Mouse (Mus musculus) B cell, adult 2 months (primary cell): Measurements from ENCODE around the gene Pyroxd1.
"Not testable (repeated sequence)": the region's sequence is repeated elsewhere in the genome, so short reads cannot be mapped to it uniquely, and the experiment has no call there.

Source experiments
- DNase-seq, 2 experiments: peaks; one replicate each; pipeline ENCODE4 v3.0.0; 2022

Pyroxd1 gene

DNA sequence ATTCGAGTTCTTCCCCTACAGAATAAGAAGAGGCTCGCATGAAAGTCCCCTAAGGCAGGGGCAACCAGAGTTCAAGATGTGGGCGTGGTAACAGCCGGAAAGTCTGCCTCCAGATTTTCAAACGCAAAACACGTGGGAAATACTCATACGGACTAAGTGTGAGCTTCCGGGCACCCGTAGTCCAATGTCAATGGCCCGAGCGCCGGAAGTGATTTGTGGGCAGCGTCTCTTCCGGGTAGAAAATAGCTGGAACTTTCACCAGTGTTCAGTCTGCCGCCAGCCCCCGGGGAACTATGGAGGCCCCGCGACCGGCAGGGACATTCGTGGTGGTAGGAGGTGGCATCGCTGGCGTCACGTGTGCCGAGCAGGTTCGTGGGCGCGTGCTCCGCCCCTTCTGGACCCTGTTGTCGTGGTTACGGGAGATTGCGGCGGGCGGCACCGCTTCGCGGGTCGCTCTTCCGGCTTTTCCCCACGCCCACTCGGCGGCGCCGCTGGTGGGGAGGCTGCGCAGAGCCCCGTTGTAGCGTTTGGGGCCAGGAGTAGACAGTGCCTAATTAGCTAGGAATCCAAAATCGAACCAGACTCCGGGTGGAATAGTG is at the start of gene Pyroxd1:
TSS of gene Pyroxd1 (plus strand) at position 215 of the 599 bp plus-strand sequence.
- DNase-seq: peak; percentile 85 to 86

DNA sequence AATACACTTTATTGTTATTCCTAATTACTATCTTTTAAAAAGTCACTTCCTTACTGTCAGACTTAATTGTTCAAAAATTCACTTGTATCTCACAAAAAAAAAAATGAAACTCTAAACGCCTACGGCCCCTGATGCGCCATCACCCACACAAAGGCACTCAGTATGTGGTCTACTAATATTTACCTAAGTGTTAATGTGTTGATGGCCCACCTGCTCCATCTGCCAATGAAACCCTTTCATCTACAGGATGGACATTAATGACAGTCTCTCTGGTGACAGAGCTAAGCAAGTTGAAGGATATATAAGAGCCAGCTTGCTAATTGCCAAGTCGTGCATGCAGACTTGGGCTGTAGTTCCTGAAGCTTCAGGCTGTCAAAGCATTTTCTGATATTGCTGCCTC is 47.4 kb upstream of the Pyroxd1 start, which contains the start of gene Iapp:
TSS of gene Iapp (plus strand) at position 326 of the 400 bp plus-strand sequence.
- no peak for DNase-seq

DNA sequence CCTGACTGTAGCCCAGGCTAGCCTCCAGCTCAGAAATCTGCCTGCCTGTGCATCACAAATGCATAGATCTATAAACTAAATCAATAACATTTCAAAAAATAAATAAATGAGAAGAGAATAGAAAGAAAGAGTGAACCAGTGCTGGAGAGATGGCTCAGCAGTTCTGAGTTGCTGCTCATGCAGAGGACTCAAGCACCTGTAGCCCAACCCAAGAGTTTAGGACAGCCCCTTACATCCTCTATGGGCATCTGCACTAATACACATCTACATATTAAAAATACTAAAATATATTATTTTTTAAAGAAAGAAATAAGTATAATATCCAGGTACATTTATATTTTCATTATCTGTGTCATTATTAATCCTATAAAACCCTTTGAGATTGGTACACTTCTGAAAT is 40.4 kb upstream of the Pyroxd1 start:
- DNase-seq: no peak

DNA sequence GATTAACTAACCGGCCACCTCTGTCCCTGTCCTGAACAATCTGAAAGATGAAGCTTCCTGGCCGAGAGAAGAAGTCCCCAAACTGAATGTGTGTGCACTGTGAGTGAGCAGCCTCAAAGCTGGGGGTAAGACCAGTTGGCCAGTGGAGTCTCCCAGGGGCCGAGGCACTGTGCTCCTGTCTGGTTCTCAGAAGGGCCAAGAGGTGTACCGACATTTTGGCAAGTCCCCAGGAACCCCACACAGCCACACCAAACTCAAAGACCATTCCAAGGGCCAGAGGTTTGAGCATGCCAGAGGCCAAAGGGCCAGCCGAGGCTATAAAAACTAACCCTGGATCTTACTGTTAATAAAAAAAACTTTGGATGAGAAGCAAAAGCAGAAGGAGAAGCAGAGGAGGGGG is 31.2 kb upstream of the Pyroxd1 start:
- DNase-seq: no peak

DNA sequence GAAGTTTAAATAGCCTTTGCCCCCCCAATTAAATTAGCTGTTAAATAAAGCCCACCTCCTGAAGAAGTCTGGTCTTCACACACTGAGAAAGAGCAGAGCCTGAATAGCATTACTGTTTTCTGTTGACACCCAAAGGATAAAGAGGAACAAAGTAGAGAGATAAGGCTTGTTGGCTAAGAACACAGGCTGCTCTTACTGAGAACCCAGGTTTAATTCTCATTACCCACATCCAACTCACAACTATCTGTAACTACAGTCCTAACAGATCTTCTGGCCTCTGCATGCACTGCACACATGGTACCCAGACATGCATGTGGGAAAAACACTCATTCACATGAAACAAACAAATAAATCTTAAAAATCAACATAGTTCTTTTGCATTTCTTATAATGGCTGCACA is 28.3 kb upstream of the Pyroxd1 start:
- no peak for DNase-seq

DNA sequence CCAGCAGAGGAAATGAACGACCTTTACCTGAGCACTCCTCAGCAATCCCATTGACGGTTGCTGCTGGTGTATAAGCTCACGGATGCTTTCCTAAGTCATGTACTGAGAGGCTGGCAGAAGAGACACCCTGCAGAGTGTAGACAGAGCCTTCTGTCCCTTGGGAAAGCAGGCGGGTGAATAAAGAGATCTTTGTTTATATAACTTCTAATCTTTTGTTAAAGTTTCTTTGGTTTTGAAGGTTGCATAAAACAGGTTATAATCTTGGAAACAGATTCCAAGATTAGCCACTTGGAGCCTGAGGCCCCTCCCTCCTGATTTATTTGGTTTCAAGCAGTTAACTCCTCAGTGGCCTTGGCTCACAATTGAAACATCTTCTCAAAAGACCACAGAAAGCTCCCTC is 22.6 kb upstream of the Pyroxd1 start, which contains the start of gene Slco1a5:
TSS of gene Slco1a5 (minus strand) at position 101 of the 400 bp plus-strand sequence.
- DNase-seq: no peak

DNA sequence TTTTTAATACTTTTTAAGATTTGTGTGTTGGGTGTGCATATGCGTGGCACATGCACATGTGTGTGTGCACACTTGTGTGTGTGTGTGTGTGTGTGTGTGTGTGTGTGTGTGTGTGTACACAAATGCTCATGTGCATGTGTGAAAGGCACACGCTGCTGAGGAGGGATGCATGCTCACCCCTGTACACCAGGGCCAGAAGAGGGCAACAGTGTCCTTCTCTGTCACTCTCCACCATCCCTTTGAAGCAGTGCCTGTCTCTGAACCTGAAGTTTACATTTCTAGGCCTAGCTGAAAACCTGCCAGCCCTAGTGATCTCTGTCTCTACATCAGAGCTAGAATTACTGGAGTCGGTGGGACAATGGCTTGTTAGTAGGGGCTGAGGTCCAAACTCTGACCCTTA is 18.9 kb upstream of the Pyroxd1 start:
- DNase-seq: no peak

DNA sequence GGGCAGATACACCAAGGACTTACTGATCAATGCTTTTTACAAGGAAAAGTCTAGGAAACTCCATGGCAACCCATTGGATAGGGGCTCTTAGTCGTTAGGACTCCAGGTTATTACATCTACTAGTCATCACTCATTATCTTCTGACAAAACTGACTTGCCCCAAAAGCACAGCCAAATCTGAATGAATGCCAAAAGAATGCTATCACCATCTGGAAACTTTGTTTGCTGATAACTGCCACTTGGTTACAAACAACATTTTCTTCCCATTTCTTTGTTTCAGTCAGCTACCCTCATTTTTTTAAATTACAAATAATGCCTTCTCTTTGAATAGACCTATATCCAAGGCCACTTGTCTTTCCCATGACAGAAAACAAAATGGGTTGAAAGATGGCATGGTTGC is 16.3 kb upstream of the Pyroxd1 start:
- DNase-seq: no peak

DNA sequence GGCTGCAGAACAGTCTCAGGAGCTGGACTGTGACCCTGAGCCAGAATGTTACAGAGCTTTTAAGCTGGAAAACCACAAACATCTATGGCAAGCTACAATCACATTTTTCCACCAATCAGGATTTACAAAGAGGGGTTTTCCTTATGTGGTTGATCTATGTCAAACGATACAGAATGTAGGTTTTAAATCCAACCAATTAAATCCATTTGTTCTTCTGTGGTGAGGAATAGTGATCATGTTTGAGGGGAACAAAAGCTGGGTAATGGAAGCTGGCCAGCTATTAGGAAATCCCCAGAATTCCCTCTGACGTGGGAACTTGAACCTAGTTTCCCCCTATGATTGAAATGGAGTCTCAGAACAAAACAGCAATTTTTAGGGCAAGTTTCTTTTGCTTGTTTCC is 6.5 kb upstream of the Pyroxd1 start:
- DNase-seq: no peak

DNA sequence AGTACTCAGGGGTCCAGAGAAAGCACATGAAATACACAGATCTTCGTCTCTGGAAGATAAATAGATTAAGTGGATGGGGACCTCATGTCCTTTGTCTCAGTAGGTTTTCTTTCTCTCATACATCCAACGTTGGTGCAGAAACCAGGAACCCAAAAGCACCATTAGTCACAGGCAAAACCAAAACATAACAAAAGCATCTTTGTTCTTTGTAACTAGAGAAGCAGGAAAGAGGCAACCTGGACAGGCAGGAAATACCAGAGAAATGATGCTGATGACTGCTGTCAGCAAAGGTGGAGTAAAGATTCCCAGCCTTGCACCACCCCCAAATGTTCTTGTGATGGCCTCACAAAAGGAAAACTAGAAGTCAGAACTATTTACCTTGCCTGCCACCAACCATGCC is 5.9 kb upstream of the Pyroxd1 start:
- DNase-seq: no peak

DNA sequence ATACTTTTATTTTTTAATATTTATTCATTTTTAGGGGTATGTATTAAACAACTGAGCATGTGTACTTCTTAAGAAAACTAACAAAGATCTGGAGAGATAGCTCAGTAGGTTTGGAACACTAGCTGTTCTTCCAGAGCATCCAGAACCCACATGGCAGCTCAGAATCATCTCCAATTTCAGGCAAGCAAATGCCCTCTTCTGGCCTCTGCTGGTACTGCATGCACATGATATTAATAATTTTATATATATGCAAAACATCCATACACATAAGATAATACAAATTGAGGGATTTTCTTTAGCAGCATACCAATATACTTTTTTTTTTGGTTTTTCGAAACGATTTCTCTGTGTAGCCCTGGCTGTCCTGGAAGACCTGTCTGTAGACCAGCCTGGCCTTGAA is 1.9 kb upstream of the Pyroxd1 start:
- peak; percentile 71 to 74 for DNase-seq

DNA sequence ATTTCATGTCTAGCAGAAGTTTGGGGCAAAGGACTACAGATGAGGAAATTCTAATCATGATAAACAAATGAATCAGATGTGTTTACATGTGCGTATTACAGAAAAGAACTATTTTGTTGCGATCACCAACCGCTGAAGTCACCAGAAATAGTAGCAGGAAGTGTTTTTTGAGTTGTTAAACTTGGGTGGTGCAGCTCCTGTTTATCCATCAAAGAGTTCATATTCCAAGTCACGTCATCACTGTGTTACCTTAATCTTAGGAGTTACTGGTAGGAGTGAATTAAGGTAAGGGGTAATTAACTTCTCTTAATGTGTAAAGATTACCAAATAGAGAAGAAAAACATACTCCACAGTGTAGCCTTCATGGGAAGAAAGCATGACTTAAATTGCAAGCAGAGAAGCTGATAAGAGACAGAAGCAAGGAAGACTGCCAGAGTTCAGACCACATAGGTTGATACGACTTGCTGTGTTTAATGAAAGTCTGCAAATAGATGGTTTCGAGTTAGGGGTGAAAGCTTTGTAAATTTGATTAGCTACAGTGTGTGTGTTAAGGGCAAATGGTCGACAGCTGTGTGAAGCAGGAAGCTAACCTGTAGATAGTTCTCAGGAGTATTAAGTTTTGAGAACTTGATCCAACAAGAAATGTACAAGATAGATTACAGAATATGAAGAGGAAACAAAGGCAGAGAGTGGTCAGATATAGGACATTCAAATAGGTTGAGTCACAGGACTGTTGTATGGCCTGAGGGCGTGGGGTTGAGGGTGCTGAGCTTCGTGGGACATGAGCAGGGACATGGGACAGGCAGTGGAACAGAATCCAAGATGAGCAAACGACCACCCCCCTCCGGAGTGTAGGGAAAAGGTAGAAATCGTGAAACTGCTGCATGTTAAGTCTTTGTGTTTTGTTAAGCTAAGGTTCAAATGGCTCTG is 992 bp downstream of the Pyroxd1 start:
- no peak for DNase-seq

DNA sequence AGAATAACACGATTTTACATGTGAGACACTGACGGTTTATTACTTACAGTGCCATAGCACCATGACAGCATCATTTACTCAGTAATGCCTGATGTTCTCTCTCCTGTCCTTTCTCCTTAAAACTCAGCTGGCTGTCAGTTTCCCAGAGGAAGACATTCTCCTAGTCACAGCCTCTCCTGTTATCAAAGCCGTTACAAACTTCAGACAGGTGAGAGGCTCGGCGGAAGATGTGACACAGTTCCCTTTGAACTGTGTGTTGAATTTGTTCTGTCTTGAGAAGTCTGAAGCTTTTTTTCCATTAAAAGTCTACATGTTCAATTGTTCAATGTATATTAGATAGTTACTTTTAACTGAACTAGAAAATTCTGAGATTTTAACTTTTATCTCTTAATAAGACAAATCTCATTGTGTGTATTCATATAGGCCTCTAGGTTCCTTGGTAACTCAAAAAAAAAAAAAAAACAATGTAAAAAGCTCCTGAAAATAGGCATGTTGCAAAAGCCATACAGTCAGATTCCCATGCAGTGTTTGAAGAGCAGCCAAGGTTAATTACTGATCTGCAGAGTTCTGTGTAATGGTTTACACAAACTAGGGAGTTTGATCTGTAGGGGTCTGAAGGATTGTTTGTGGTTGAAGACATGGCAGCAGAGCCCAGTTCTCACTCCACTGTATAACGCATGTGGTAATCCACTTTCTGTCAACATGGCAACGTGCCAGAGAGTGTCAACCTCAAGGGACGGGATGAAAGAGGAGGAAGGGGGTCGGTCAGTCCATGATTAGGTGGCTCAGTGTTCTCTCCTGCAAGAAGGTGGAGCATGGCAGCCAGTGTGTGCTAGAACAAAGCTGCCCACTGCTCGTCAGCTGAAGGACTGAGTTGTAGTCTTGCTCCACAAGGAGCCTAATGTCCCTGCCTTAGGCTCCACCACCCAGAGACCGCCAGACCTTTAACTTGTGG is 2.3 kb downstream of the Pyroxd1 start:
- DNase-seq: no peak

DNA sequence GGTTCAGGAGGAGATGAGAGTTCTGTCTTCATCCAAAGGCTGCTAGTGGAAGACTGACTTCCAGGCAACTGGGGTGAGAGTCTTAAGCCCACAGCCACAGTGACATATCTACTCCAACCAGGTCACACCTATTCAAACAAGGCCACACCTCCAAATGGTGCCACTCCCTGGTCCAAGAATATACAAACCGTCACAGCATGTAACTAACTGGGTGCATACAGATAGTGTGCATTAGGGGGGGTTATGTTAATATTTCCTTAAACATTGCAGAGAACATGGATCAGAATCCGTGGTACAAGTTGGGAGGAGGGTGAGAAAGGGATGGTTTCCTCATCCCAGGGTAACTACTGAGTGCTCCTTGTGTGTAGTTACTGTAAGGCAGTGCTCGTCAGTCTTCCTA is 6.6 kb downstream of the Pyroxd1 start:
- DNase-seq: not testable (repeated sequence)

DNA sequence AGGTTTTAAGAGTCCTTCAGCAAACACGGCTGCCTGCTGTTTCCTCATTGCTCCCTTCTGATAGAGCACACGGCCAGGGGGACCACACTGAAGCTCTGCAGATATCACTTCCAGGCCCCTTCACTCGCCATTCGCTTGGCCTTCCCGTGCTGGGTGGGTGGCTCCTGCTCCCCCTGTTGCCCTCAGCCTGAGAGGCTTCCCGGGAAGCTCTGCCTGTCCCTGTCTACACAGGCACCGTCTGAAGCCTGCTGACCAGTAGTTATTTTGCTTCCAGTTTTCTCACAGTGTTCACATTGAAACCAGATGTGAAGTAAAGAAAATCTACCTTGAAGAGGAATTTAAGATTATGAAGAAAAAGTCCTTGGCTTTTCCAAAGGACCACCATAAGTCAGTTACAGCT is 11.7 kb downstream of the Pyroxd1 start:
- no peak for DNase-seq

DNA sequence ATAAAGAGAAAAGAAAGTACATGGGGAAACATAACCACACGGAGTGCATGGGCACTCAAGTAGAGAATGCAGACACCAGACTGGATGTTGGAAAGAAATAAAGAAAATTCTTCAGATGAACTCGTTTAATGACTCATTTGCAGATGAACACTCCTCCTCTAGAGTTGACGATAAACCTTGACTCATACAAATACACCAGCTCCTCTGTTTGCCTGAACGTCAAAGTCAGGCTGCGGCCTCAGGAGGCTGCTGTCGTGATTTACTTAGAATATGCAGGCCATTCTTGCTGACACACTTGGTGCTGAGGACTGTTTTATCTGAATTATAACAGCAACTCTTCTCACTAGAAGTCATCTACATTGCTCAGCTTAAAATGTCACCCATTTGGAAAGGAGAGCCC is 16.6 kb downstream of the Pyroxd1 start:
- no peak for DNase-seq

DNA sequence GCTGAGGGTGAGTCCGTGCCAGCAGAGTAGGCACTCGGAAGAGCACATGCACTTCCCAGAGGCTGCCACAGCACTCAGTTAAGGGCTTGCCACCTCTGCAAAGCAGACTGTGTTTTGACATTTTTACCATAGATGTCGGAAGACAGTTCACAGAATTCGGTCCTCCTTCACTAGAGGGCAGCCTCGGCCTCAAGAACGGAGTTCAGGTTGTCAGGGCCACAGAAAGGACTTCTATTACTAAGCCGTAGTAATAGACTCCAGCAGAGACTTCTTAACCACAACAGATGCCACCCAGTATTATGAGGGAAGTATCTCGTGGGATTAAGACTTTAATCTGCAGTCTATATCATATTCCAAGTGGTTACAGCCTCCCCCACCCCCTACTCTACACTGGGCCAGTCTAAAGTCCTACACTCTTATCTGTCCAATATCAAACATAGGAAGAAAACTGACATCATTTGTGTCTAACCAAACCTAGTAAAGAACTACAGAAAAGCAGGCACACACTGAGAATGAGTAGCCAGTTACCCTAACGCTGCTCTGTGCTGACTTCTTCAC is 17.6 kb downstream of the Pyroxd1 start:
- DNase-seq: no peak

DNA sequence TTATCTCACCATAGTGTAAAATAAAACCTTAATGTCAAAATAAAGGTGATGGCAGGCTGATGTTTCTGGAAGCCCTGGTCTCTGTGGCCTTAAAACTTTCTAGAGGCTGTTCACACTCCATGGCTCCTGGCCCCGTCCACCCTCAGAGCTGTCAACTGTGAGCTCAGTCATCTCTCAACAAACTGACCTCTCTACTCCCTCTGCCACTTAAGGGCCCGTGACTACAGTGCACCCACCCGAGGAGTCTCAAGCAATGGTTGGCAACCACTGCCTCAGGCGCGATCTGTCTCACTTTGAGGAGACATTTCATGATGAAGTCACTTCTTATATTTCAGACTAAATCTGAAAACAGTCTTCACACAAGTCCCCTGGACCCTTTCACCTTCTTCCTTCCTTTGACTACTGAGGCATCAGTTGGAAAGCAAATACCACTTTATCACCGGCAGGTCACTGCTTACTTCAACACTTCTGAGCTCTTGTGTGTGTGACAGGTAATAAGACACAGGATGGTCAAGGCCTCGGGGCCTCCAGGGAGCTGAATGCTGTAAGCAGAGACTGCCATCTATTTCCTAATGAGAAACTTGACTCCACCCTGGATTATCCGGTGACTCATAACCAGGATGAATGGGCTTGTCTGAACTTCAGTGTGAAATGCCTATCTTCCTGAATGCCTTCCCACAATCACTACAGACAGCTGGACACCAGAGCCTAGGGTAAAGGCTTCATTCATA is 20.5 kb downstream of the Pyroxd1 start:
- DNase-seq: no peak

DNA sequence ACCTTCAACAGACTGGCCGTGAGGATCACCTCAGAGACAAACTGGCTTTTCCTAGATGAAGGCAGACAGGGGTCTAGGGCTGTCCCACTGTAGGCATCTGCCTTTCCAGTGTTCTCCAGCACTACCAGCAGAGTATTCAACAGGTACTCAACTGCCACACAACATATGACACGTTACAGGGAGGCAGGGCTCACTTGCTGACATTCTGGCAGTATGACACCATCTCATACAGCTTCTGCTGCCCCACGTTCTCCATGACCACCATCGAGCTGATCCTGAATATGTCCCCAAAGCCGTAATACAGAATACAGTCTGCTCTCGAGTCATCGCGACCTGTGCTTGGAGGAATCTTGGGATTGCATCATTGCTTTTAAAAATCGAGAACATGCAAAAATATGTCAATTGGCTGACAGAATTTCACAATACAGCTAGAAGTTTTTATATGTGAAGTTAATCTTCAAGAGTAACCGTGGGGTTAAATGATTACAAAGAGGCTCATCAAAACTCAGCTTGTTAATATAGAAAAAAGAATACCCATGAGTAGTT is 21.1 kb downstream of the Pyroxd1 start:
- no peak for DNase-seq

DNA sequence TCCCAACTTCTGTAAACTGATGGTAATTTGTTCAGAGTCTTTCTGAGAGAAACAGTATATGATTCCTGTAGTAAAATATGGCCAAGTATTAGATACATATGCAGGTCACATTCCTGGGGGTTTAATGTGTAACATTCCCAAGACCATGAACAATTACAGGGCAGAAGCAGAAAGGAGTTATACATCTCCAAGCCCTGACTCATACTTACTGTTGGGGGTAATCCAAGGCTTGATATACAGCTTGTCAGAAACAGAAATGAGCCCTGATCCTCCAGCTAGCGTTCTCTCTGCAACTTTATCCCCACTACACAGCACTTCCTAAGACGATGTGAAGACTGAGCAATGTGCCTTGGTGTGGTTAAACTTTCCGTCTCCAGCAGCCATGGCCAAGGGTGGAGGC is 22.1 kb downstream of the Pyroxd1 start:
- DNase-seq: no peak

DNA sequence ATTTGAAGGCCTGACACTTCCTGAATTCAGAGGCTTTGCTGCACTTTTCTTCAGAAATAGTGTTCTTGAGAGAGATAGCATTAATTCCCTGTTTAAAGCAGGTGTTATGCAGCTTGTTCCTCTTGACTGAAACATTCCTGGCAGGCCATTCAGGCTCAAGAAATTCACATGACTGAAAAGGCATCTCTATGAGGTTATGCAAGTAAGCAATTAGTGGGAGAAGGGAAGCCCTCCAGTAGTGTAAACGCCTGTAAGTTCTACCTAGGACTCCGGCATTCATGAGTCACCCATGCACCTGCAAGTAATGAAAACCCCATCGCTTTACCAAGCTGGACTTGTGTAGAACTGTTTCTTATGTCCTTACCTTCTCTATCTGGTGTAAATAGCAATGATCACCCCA is 24.1 kb downstream of the Pyroxd1 start:
- no peak for DNase-seq

DNA sequence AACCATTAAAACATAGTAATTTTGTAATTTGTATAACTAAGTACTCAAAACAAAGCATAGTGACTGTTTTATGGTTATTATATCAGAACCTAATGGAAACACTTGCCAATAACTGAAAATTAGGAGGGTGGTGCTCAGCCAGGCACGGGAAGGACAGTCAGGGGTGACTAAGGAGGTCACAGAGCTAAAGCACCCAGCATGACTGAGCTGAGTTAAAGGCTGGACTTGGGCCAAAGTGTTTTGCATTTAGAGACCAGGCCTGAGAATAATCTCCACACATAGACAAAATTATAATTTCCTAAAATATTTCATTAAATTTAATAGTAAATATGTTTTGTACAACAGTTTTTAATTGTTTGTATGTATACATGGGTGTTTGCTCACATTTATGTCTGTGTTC is 31.6 kb downstream of the Pyroxd1 start:
- no peak for DNase-seq
